Mouse (Mus musculus) intestine, embryonic 14.5 days (tissue): ENCODE results near the gene Pdp2. TPM values are rescaled to one million over a fixed set of nuclear protein-coding genes. Genes with fewer than 3 reads are reported as not detected.

Experiments
- ATAC-seq: fragments of 200-750 bp; cut with Nextera tagmentation; replicated peaks from 2 replicates; pipeline ENCODE4 v1.8.0; 2017; ENCODE audit warnings: low read depth, moderate number of reproducible peaks, moderate TSS enrichment, moderate library complexity; ENCODE audit not compliant: low FRiP score, low TSS enrichment
- DNase-seq: peaks from one replicate; pipeline ENCODE4 v3.0.0-alpha.2; 2018; ENCODE audit warnings: low spot score
- H3K27ac ChIP-seq: fragments of 300-500 bp; sonication (generic); 2 replicates; pipeline ENCODE4 v1.5.1; 2014; ENCODE audit warnings: low read depth, mild to moderate bottlenecking, control low read depth
- H3K27me3 ChIP-seq: fragments of 300-500 bp; sonication (generic); replicated peaks from 2 replicates; pipeline ENCODE4 v1.6.1; 2014; ENCODE audit warnings: low read length, control low read depth; ENCODE audit not compliant: control insufficient read depth, insufficient read depth
- H3K36me3 ChIP-seq: fragments of 300-500 bp; sonication (generic); 2 replicates; pipeline ENCODE4 v1.6.1; 2014; ENCODE audit warnings: low read length, control low read depth; ENCODE audit not compliant: control insufficient read depth, insufficient read depth
- H3K4me1 ChIP-seq: fragments of 300-500 bp; sonication (generic); replicated peaks from 2 replicates; pipeline ENCODE4 v1.6.1; 2014; ENCODE audit warnings: low read length, control low read depth, mixed read lengths; ENCODE audit not compliant: control insufficient read depth, insufficient read depth
- H3K4me2 ChIP-seq: fragments of 300-500 bp; sonication (generic); 2 replicates; pipeline ENCODE4 v1.6.1; 2014; ENCODE audit warnings: low read length
- H3K4me3 ChIP-seq: fragments of 300-500 bp; sonication (generic); 2 replicates; pipeline ENCODE4 v1.5.1; 2014; ENCODE audit warnings: low read depth, low read length, control low read depth, mixed read lengths
- H3K9ac ChIP-seq: fragments of 300-500 bp; sonication (generic); 2 replicates; pipeline ENCODE4 v1.6.1; 2014; ENCODE audit warnings: mild to moderate bottlenecking, low read length
- H3K9me3 ChIP-seq: fragments of 300-500 bp; sonication (generic); 2 replicates; pipeline ENCODE4 v1.6.1; 2016; ENCODE audit warnings: low read length, control low read depth; ENCODE audit not compliant: control insufficient read depth
- WGBS: fragments of 180-500 bp; shearing (Covaris S2); extraction: QIAGEN DNeasy Blood & Tissue Kit; methylation state at CpG from one replicate; pipeline ENCODE4 v1.1.7; 2014; 5-methylcytosine and 5-hydroxymethylcytosine counted together
- polyA plus RNA-seq: library from polyadenylated mRNA; unstranded; fragments of >200 nt; fragmentation: Nextera tagmentation; extraction: Ambion mirVana; gene quantifications from 2 replicates; pipeline ENCODE4 v1.2.1, GENCODE M21; 2014

The Pdp2 gene
- polyA plus RNA-seq, 1 experiment from 2014 or later: 14.9 TPM

GRCm38 (mm10) chr8:104602468-104603244 lies 11.4 kb downstream of the Pdp2 start:
- ATAC-seq: peak; percentile 88

GRCm38 (mm10) chr8:104603245-104603593 lies 12.0 kb downstream of the Pdp2 start:
- WGBS: 64% methylated on average over 4 of the region's 4 CpGs
- DNase-seq (no peak), ATAC-seq (no peak)
- no peak overlapping the region for H3K4me2 ChIP-seq
- no peak overlapping the region for H3K27ac ChIP-seq
- H3K4me1 ChIP-seq: peaks cover 13% of the 10 kb centered on the region
- H3K4me3 ChIP-seq: no peak overlapping the region
- no peaks in the 10 kb centered on the region for H3K9me3 ChIP-seq
- no peak overlapping the region for H3K9ac ChIP-seq
- 0 out of 2 replicates have a peak, but pooled peaks cover 5% of the 10 kb centered on the region for H3K27me3 ChIP-seq
- H3K36me3 ChIP-seq: no peaks in the 10 kb centered on the region

More at GRCm38 (mm10) chr8:104602468-104603244, 11.4 kb downstream of the Pdp2 start:
- DNase-seq: peak; percentile 91
- Histone ChIP-seq H3K9me3 (no peaks in the 10 kb centered on the region), H3K4me1 (peaks cover 15% of the 10 kb centered on the region), H3K27ac (no peak overlapping the region), H3K4me3 (peak overlapping the region; percentile 19), H3K27me3 (0 out of 2 replicates have a peak, but pooled peaks cover 5% of the 10 kb centered on the region), H3K36me3 (no peaks in the 10 kb centered on the region), H3K4me2 (peak overlapping the region; percentile 45), H3K9ac (no peak overlapping the region)
- 20% methylated on average over 21 of the region's 21 CpGs for WGBS

GRCm38 (mm10) chr8:104606329-104606728 lies 15.1 kb downstream of the Pdp2 start:
- DNase-seq (no peak), ATAC-seq (no peak)
- Histone ChIP-seq H3K4me2 (no peak overlapping the region), H3K27ac (no peak overlapping the region), H3K36me3 (no peaks in the 10 kb centered on the region), H3K4me3 (no peak overlapping the region), H3K27me3 (no peaks in the 10 kb centered on the region), H3K9ac (no peak overlapping the region), H3K4me1 (peaks cover 14% of the 10 kb centered on the region), H3K9me3 (no peaks in the 10 kb centered on the region)
- WGBS: 29% methylated on average over 6 of the region's 6 CpGs

GRCm38 (mm10) chr8:104607944-104608343 lies 16.7 kb downstream of the Pdp2 start:
- ATAC-seq (no peak), DNase-seq (no peak)
- H3K27ac ChIP-seq: no peak overlapping the region
- no peak overlapping the region for H3K9ac ChIP-seq
- no peaks in the 10 kb centered on the region for H3K36me3 ChIP-seq
- H3K27me3 ChIP-seq: no peaks in the 10 kb centered on the region
- H3K9me3 ChIP-seq: no peaks in the 10 kb centered on the region
- WGBS: 86% methylated on average over 2 of the region's 2 CpGs
- peaks cover 13% of the 10 kb centered on the region; the same call in 1 of the 2 replicates for H3K4me1 ChIP-seq
- no peak overlapping the region for H3K4me3 ChIP-seq
- no peak overlapping the region for H3K4me2 ChIP-seq

- Histone ChIP-seq H3K27me3 (no peaks in the 10 kb centered on the region), H3K36me3 (no peaks in the 10 kb centered on the region), H3K4me2 (no peak overlapping the region), H3K4me3 (no peak overlapping the region), H3K27ac (no peak overlapping the region), H3K4me1 (peaks cover 13% of the 10 kb centered on the region; the same call in 1 of the 2 replicates), H3K9me3 (no peaks in the 10 kb centered on the region), H3K9ac (no peak overlapping the region)
- 84% methylated on average over 8 of the region's 8 CpGs for WGBS
- DNase-seq (no peak), ATAC-seq (no peak)
These were observed 18.0 kb downstream of the Pdp2 start for GRCm38 (mm10) chr8:104609222-104609621.

GRCm38 (mm10) chr8:104610185-104610766 lies 19.0 kb downstream of the Pdp2 start:
- ATAC-seq: no peak
- Histone ChIP-seq H3K27ac (no peak overlapping the region), H3K9ac (no peak overlapping the region)

GRCm38 (mm10) chr8:104611613-104612012 lies 20.4 kb downstream of the Pdp2 start:
- ATAC-seq (no peak), DNase-seq (no peak)
- no peaks in the 10 kb centered on the region for H3K27me3 ChIP-seq
- no peak overlapping the region for H3K4me3 ChIP-seq
- no peak overlapping the region for H3K4me2 ChIP-seq
- no peaks in the 10 kb centered on the region for H3K36me3 ChIP-seq
- H3K9ac ChIP-seq: no peak overlapping the region
- peaks cover 7% of the 10 kb centered on the region; the same call in 1 of the 2 replicates for H3K4me1 ChIP-seq
- H3K9me3 ChIP-seq: no peaks in the 10 kb centered on the region
- WGBS: 36% methylated on average over 4 of the region's 4 CpGs
- no peak overlapping the region for H3K27ac ChIP-seq

More at GRCm38 (mm10) chr8:104610185-104610766, 19.0 kb downstream of the Pdp2 start:
- no peak for DNase-seq
- H3K9me3 ChIP-seq: no peaks in the 10 kb centered on the region
- peaks cover 13% of the 10 kb centered on the region; the same call in 1 of the 2 replicates for H3K4me1 ChIP-seq
- H3K36me3 ChIP-seq: no peaks in the 10 kb centered on the region
- no peak overlapping the region for H3K4me3 ChIP-seq
- no peak overlapping the region for H3K4me2 ChIP-seq
- no peaks in the 10 kb centered on the region for H3K27me3 ChIP-seq
- 69% methylated on average over 12 of the region's 12 CpGs for WGBS

- WGBS: 67% methylated on average over 4 of the region's 4 CpGs
- no peak for DNase-seq
- no peaks in the 10 kb centered on the region for H3K9me3 ChIP-seq
- peaks cover 7% of the 10 kb centered on the region; the same call in 1 of the 2 replicates for H3K4me1 ChIP-seq
- H3K36me3 ChIP-seq: no peaks in the 10 kb centered on the region
- H3K27ac ChIP-seq: no peak overlapping the region
- H3K4me3 ChIP-seq: no peak overlapping the region
- no peak overlapping the region for H3K9ac ChIP-seq
- no peak overlapping the region for H3K4me2 ChIP-seq
- no peak for ATAC-seq
- no peaks in the 10 kb centered on the region for H3K27me3 ChIP-seq
These were observed 21.9 kb downstream of the Pdp2 start for GRCm38 (mm10) chr8:104613119-104613518.
